Mouse (Mus musculus) gastrocnemius, postnatal 14 days (tissue): ENCODE data around the gene Mettl26. TPM values are rescaled to one million over a fixed set of nuclear protein-coding genes. Genes with fewer than 3 reads are reported as not detected.

ENCODE experiments used
- DNase-seq: peaks from one replicate; pipeline ENCODE4 v3.0.0; 2021; ENCODE audit warnings: mixed read lengths
- intact Hi-C: fragments of 180-260 bp; cut with DNase I; formaldehyde crosslinking; loops from one replicate; pipeline ENCODE4 v1.15.1; 2025; ENCODE audit warnings: low total_unique reads
- microRNA-seq, 2 experiments: library from miRNA; unstranded; fragments of <30 nt; microRNA quantifications; one replicate each; pipeline ENCODE4 v1.2.0; 2021
- total RNA-seq, 2 experiments: library from RNA; stranded (reverse); gene quantifications; 2 replicates each; pipeline ENCODE4 v1.2.3; 2021

Mettl26 gene
- total RNA-seq, 2 experiments from 2014 or later: 26.1 to 27.7 TPM

DNA sequence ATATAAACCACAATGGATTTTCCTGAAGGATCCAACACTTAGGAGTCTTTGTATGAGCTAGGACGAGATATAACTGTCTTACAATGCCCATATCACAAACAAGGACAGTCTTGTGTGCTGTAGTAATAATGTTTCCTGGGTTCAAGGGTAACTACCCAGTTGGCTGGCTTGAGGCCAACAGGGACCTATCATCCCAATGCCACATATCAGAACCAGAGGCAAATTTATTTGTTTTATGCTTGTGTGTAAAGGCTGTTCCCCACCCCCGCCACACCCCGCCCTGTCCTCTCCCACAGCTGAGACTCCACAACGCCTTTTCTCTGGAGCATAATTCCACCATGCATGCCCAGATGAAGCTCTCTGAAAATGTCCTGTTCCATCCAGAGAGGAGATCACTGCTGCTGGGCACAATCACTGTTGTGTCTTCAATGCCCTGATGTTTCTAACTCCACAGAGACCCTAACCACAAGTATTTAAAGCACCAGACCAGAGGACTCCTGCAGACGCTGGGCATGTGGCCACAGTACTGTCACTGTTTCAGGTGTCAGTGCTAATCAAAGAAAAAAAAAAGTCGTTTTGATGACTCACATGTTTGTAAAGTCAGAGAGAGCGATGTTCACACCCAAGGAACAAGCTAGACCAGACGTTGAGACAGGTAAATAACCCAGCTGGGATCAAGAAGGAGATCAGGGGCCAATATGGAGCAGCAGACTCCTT lies 42.2 kb downstream of the Mettl26 start:
- no peak for DNase-seq
- intact Hi-C loops: no loop called here

GRCm38 (mm10) chr17:25918037-25918750 lies 43.3 kb downstream of the Mettl26 start:
- intact Hi-C loops: no loop called here
- DNase-seq: no peak

GRCm38 (mm10) chr17:25919144-25919785 lies 44.4 kb downstream of the Mettl26 start, which contains the start of gene Rab40c:
TSS of gene Rab40c (minus strand) at chr17:25919727.
- DNase-seq: peak; percentile 57
- intact Hi-C loops: no loop called here

- intact Hi-C loops: no loop called here
- DNase-seq: peak; percentile 100
Measured at GRCm38 (mm10) chr17:25919786-25920642, 45.1 kb downstream of the Mettl26 start.

- intact Hi-C loops: no loop called here
Measured at GRCm38 (mm10) chr17:25922120-25922519, 47.2 kb downstream of the Mettl26 start.

GRCm38 (mm10) chr17:25925348-25925747 lies 50.5 kb downstream of the Mettl26 start:
- intact Hi-C loops: loop anchor here (5.0 kb wide), 1 partner anchor 33 kb away; no protein-coding TSS in a partner anchor
- peak; percentile 78 for DNase-seq

More at GRCm38 (mm10) chr17:25922120-25922519, 47.2 kb downstream of the Mettl26 start:
- DNase-seq: no peak

Small RNAs within 50 kb of the gene (microRNA-seq; reads per million reads assigned to microRNA genes)
- gene Mir3082: 0 to 0.50 reads per million in 2 experiments

Other genes starting within 250 kb of the Mettl26 start
- gene Gng13, start 157.9 kb upstream of the Mettl26 start, total RNA-seq: not detected
- 1 to 10 TPM; 1.3 to 2.5 TPM for gene Chtf18, start 147.7 kb upstream of the Mettl26 start, total RNA-seq
- gene Rpusd1, start 147.4 kb upstream of the Mettl26 start, total RNA-seq: 1 to 10 TPM; 3.4 to 3.8 TPM
- gene Mslnl, start 139.0 kb upstream of the Mettl26 start, total RNA-seq: not detected
- under 1 TPM in 1 of 2 experiments, not detected in 1; 0.74 TPM for gene Msln, start 120.7 kb upstream of the Mettl26 start, total RNA-seq
- gene Narfl, start 101.3 kb upstream of the Mettl26 start, total RNA-seq: 10 to 100 TPM; 27.7 to 28.8 TPM
- gene Haghl, start 89.4 kb upstream of the Mettl26 start, total RNA-seq: 10 to 100 TPM; 13.9 to 16.1 TPM
- not detected for gene Ccdc78, start 88.5 kb upstream of the Mettl26 start, total RNA-seq
- gene Fam173a, start 82.2 kb upstream of the Mettl26 start, total RNA-seq: 10 to 100 TPM; 36.1 to 37.9 TPM
- not detected for gene AC134908.4, start 79.4 kb upstream of the Mettl26 start, total RNA-seq
- 10 to 100 TPM; 46.6 to 60.9 TPM for gene Metrn, start 77.9 kb upstream of the Mettl26 start, total RNA-seq
- 1 to 10 TPM in 1 of 2 experiments, under 1 TPM in 1; 0.95 to 2.2 TPM for gene Fbxl16, start 66.0 kb upstream of the Mettl26 start, total RNA-seq
- 1 to 10 TPM; 9.1 to 9.2 TPM for gene Wdr24, start 51.4 kb upstream of the Mettl26 start, total RNA-seq
- 10 to 100 TPM; 20.3 to 23.6 TPM for gene Jmjd8, start 46.2 kb upstream of the Mettl26 start, total RNA-seq
- gene Stub1, start 41.7 kb upstream of the Mettl26 start, total RNA-seq: 10 to 100 TPM; 80.2 to 81.3 TPM
- gene Rhbdl1, start 37.8 kb upstream of the Mettl26 start, total RNA-seq: 10 to 100 TPM; 11.7 to 12.0 TPM
- 10 to 100 TPM in 1 of 2 experiments, 1 to 10 TPM in 1; 7.5 to 11.0 TPM for gene Gm20683, start 33.3 kb upstream of the Mettl26 start, total RNA-seq
- gene Rhot2, start 30.2 kb upstream of the Mettl26 start, total RNA-seq: 10 to 100 TPM; 38.0 to 47.1 TPM
- gene Wdr90, start 13.6 kb upstream of the Mettl26 start, total RNA-seq: 1 to 10 TPM; 1.6 to 2.0 TPM
- 10 to 100 TPM; 52.3 to 73.3 TPM for gene Mcrip2, start 6.3 kb upstream of the Mettl26 start, total RNA-seq
- under 1 TPM; 0.49 to 0.55 TPM for gene Wfikkn1, start 5.8 kb downstream of the Mettl26 start, total RNA-seq
- 10 to 100 TPM; 10.1 to 10.3 TPM for gene Rab40c, start 44.7 kb downstream of the Mettl26 start, total RNA-seq
- gene Pigq, start 69.9 kb downstream of the Mettl26 start, total RNA-seq: 10 to 100 TPM; 29.8 to 30.2 TPM
- not detected for gene Nhlrc4, start 69.9 kb downstream of the Mettl26 start, total RNA-seq
- not detected for gene A930017K11Rik, start 77.5 kb downstream of the Mettl26 start, total RNA-seq
- 1 to 10 TPM; 4.3 to 5.9 TPM for gene Capn15, start 110.7 kb downstream of the Mettl26 start, total RNA-seq
- gene Rab11fip3, start 194.5 kb downstream of the Mettl26 start, total RNA-seq: 10 to 100 TPM; 39.2 to 41.3 TPM
- 1 to 10 TPM; 4.0 to 4.5 TPM for gene Decr2, start 215.3 kb downstream of the Mettl26 start, total RNA-seq
- 1 to 10 TPM; 3.0 to 3.9 TPM for gene Nme4, start 220.5 kb downstream of the Mettl26 start, total RNA-seq
- 1 to 10 TPM in 1 of 2 experiments, under 1 TPM in 1; 0.80 to 1.3 TPM for gene Tmem8, start 238.2 kb downstream of the Mettl26 start, total RNA-seq
- 10 to 100 TPM; 55.3 to 57.7 TPM for gene Mrpl28, start 248.4 kb downstream of the Mettl26 start, total RNA-seq